In the genomic region with DNA sequence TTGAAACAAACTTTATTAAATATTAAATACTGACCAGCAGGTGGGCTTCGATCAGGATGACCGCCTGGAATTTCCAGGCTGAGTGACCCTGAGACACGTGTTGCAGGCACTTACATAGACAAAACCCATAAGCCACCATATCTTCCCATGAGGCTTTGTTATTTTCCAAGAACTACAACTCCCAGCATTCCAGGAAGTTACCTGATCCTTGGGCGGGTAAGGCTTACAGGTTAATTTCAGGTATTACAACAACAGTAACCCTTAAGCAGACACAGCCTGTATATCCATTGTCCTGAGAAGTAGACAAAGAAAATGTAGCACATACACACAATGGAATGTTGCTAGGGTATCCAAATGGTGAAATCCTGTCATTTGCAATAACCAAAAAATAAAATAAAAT, we compare ENCODE assay signal across 27 mouse cellular contexts. TPM values are rescaled to one million over a fixed set of nuclear protein-coding genes. Genes with fewer than 3 reads are reported as not detected.
DNase-seq lines count a peak whose midpoint lies in the region; ATAC-seq and TF ChIP-seq lines count a peak whose summit lies in the region.
"Had no signal": no experiment of that assay in that cellular context is flagged by ENCODE, and none has a peak within 500 bp of the region (broad histone marks: within the 10 kb centered on the region; RNA-seq: fewer than 3 reads in every experiment).

No protein-coding gene starts in this region.

- TF ChIP-seq EP300 in lung, postnatal 0 days (IDR thresholded peaks at IDR 0.05): no peak
- TF ChIP-seq EP300 in stomach, postnatal 0 days (optimal IDR thresholded peaks at IDR 0.05): no peak
- no peak for TF ChIP-seq EP300 in liver, postnatal 0 days (IDR thresholded peaks at IDR 0.05; ENCODE audit: low read depth)

- no peak overlapping the region for H3K9ac ChIP-seq in lung, postnatal 0 days (replicated peaks; ENCODE audit: low read depth)
- no peak overlapping the region for H3K9ac ChIP-seq in intestine, embryonic 15.5 days
- no peak overlapping the region for H3K9ac ChIP-seq in stomach, postnatal 0 days (ENCODE audit: low read length)
- no peak overlapping the region for H3K9ac ChIP-seq in liver, postnatal 0 days (replicated peaks)
- H3K9ac ChIP-seq: embryonic facial prominence, embryonic 12.5 days; forebrain, embryonic 13.5 days; hindbrain, embryonic 13.5 days had no signal

- TF ChIP-seq POLR2A in lung, adult 2 months (IDR thresholded peaks at IDR 0.05; ENCODE audit: borderline replicate concordance, extremely low read depth, low read depth, low read length): no peak
- TF ChIP-seq POLR2A in thymus, adult 2 months (IDR thresholded peaks at IDR 0.05; ENCODE audit: control insufficient read depth, extremely low read depth, insufficient read depth, low read length, poor library complexity): no peak

- H3K4me3 ChIP-seq in lung, postnatal 0 days (ENCODE audit: low read depth, low read length): no peak overlapping the region
- H3K4me3 ChIP-seq in lung, adult 2 months (replicated peaks; ENCODE audit: extremely low read depth, low read depth, low read length): no peak overlapping the region
- H3K4me3 ChIP-seq in intestine, embryonic 15.5 days (replicated peaks): no peak overlapping the region
- H3K4me3 ChIP-seq in stomach, postnatal 0 days (ENCODE audit: low read depth, low read length): no peak overlapping the region
- H3K4me3 ChIP-seq in thymus, adult 2 months (ENCODE audit: control insufficient read depth, insufficient read depth, low read length): no peak overlapping the region
- no peak overlapping the region for H3K4me3 ChIP-seq in liver, postnatal 0 days (ENCODE audit: low read depth, low read length)
- H3K4me3 ChIP-seq: embryonic facial prominence, embryonic 12.5 days; erythroblast, embryonic 14.5 days; forebrain, embryonic 13.5 days; gastrocnemius, adult 2 months; hindbrain, embryonic 10.5 days; hindbrain, embryonic 13.5 days had no signal

- no peak for TF ChIP-seq CTCF in lung, postnatal 0 days (IDR thresholded peaks at IDR 0.05)
- no peak for TF ChIP-seq CTCF in lung, adult 2 months (IDR thresholded peaks at IDR 0.05; ENCODE audit: insufficient read depth, low read length)
- no peak for TF ChIP-seq CTCF in stomach, postnatal 0 days (IDR thresholded peaks at IDR 0.05; ENCODE audit: low read depth)
- TF ChIP-seq CTCF in thymus, adult 2 months (IDR thresholded peaks at IDR 0.05; ENCODE audit: borderline replicate concordance, control insufficient read depth, extremely low read depth, insufficient read depth, low read length, poor library complexity): no peak
- no peak for TF ChIP-seq CTCF in liver, postnatal 0 days (IDR thresholded peaks at IDR 0.05; ENCODE audit: low read depth)

- H3K9me3 ChIP-seq in lung, postnatal 0 days (ENCODE audit: low read length): no peaks in the 10 kb centered on the region
- H3K9me3 ChIP-seq in intestine, embryonic 15.5 days: no peaks in the 10 kb centered on the region
- no peaks in the 10 kb centered on the region for H3K9me3 ChIP-seq in stomach, postnatal 0 days (ENCODE audit: control insufficient read depth, low read length)
- no peaks in the 10 kb centered on the region for H3K9me3 ChIP-seq in liver, postnatal 0 days (ENCODE audit: low read length)
- H3K9me3 ChIP-seq: embryonic facial prominence, embryonic 12.5 days; forebrain, embryonic 13.5 days; hindbrain, embryonic 10.5 days; hindbrain, embryonic 13.5 days had no signal

- no peak overlapping the region for H3K4me2 ChIP-seq in lung, postnatal 0 days (replicated peaks; ENCODE audit: low read depth, low read length)
- no peak overlapping the region for H3K4me2 ChIP-seq in intestine, embryonic 15.5 days (replicated peaks)
- H3K4me2 ChIP-seq in stomach, postnatal 0 days (replicated peaks; ENCODE audit: low read depth): no peak overlapping the region
- no peak overlapping the region for H3K4me2 ChIP-seq in liver, postnatal 0 days (ENCODE audit: low read depth, low read length)
- H3K4me2 ChIP-seq: embryonic facial prominence, embryonic 12.5 days; forebrain, embryonic 13.5 days; heart, embryonic 11.5 days; hindbrain, embryonic 13.5 days had no signal

- ATAC-seq in lung, postnatal 0 days: peak; percentile 32; the same call in 1 of the 2 replicates
- peak; percentile 73 for ATAC-seq in intestine, embryonic 15.5 days
- 0 out of 2 replicates have a peak, but pooled peaks have one; percentile 38 for ATAC-seq in stomach, postnatal 0 days (ENCODE audit: low FRiP score, low TSS enrichment)
- ATAC-seq in liver, postnatal 0 days: no peak
- ATAC-seq: activated CD4-positive, CD25-positive, alpha-beta regulatory T cell, adult 4 months; CD4-positive, CD25-positive, alpha-beta regulatory T cell, adult 4 months; forebrain, embryonic 13.5 days; forebrain, embryonic 16.5 days; hindbrain, embryonic 16.5 days; Patski had no signal

- H3K36me3 ChIP-seq in lung, postnatal 0 days (ENCODE audit: insufficient read depth, low read length): no peaks in the 10 kb centered on the region
- H3K36me3 ChIP-seq in intestine, embryonic 15.5 days: no peaks in the 10 kb centered on the region
- H3K36me3 ChIP-seq in stomach, postnatal 0 days (ENCODE audit: control insufficient read depth, insufficient read depth, low read length): no peaks in the 10 kb centered on the region
- H3K36me3 ChIP-seq in thymus, adult 2 months (ENCODE audit: control insufficient read depth, insufficient read depth, low read length): no peaks in the 10 kb centered on the region
- H3K36me3 ChIP-seq in liver, postnatal 0 days (replicated peaks; ENCODE audit: insufficient read depth, low read length): no peaks in the 10 kb centered on the region
- H3K36me3 ChIP-seq: embryonic facial prominence, embryonic 12.5 days; hindbrain, embryonic 10.5 days; hindbrain, embryonic 13.5 days had no signal

- peak; percentile 10 for DNase-seq in lung, postnatal 0 days (ENCODE audit: low spot score)
- DNase-seq in lung, adult 2 months: no peak
- peak; percentile 50 for DNase-seq in R1 (ENCODE audit: low read depth, low spot score)
- no peak for DNase-seq in stomach, postnatal 0 days (ENCODE audit: low spot score)
- DNase-seq in thymus, adult 2 months: no peak
- no peak for DNase-seq in urinary bladder, adult 2 months (ENCODE audit: low spot score)
- no peak for DNase-seq in liver, postnatal 0 days
- DNase-seq: adrenal gland, adult 8-10 months; adrenal gland, postnatal 25 days; cerebellum, adult 18-20 months; cerebellum, adult 9-10 months; cerebellum, postnatal 14 days; gastrocnemius, adult 2 months; gastrocnemius, postnatal 14 days; heart, adult 11 months had no signal

- H3K27me3 ChIP-seq in lung, postnatal 0 days (replicated peaks; ENCODE audit: insufficient read depth, low read length): no peaks in the 10 kb centered on the region
- no peaks in the 10 kb centered on the region for H3K27me3 ChIP-seq in intestine, embryonic 15.5 days (replicated peaks)
- H3K27me3 ChIP-seq in stomach, postnatal 0 days (ENCODE audit: control insufficient read depth, insufficient read depth, low read length): no peaks in the 10 kb centered on the region
- no peaks in the 10 kb centered on the region for H3K27me3 ChIP-seq in thymus, adult 2 months (ENCODE audit: control insufficient read depth, insufficient read depth, low read length)
- no peaks in the 10 kb centered on the region for H3K27me3 ChIP-seq in liver, postnatal 0 days (ENCODE audit: insufficient read depth, low read length)
- H3K27me3 ChIP-seq: embryonic facial prominence, embryonic 12.5 days; forebrain, embryonic 13.5 days; hindbrain, embryonic 13.5 days; Patski had no signal

- WGBS in lung, postnatal 0 days: 52% methylated on average over 4 of the region's 4 CpGs
- WGBS in lung, adult 2 months: 70% methylated on average over 4 of the region's 4 CpGs
- WGBS in intestine, embryonic 15.5 days: 51% methylated on average over 4 of the region's 4 CpGs
- WGBS in stomach, postnatal 0 days: 61% methylated on average over 4 of the region's 4 CpGs
- WGBS in thymus, adult 2 months: 96% methylated on average over 4 of the region's 4 CpGs
- 56% methylated on average over 4 of the region's 4 CpGs for WGBS in liver, postnatal 0 days (ENCODE audit: insufficient replicate concordance)

- H3K4me1 ChIP-seq in lung, postnatal 0 days (ENCODE audit: insufficient read depth, low read depth, low read length): no peaks in the 10 kb centered on the region
- H3K4me1 ChIP-seq in lung, adult 2 months (ENCODE audit: control insufficient read depth, insufficient read depth, low read length): no peaks in the 10 kb centered on the region
- no peaks in the 10 kb centered on the region for H3K4me1 ChIP-seq in intestine, embryonic 15.5 days (replicated peaks)
- H3K4me1 ChIP-seq in stomach, postnatal 0 days (replicated peaks; ENCODE audit: control insufficient read depth, insufficient read depth): no peaks in the 10 kb centered on the region
- no peaks in the 10 kb centered on the region for H3K4me1 ChIP-seq in thymus, adult 2 months (replicated peaks; ENCODE audit: control insufficient read depth, insufficient read depth, low read length)
- H3K4me1 ChIP-seq in liver, postnatal 0 days (ENCODE audit: insufficient read depth): no peaks in the 10 kb centered on the region
- H3K4me1 ChIP-seq: embryonic facial prominence, embryonic 12.5 days; forebrain, embryonic 13.5 days; hindbrain, embryonic 10.5 days; hindbrain, embryonic 13.5 days had no signal

- no peak overlapping the region for H3K27ac ChIP-seq in lung, postnatal 0 days (ENCODE audit: low read length)
- no peak overlapping the region for H3K27ac ChIP-seq in intestine, embryonic 15.5 days
- H3K27ac ChIP-seq in stomach, postnatal 0 days (replicated peaks): no peak overlapping the region
- H3K27ac ChIP-seq in thymus, adult 2 months (ENCODE audit: control insufficient read depth, insufficient read depth, low read length): no peak overlapping the region
- no peak overlapping the region for H3K27ac ChIP-seq in liver, postnatal 0 days (ENCODE audit: low read depth)
- H3K27ac ChIP-seq: embryonic facial prominence, embryonic 12.5 days; forebrain, embryonic 13.5 days; gastrocnemius, adult 2 months; hindbrain, embryonic 10.5 days; hindbrain, embryonic 13.5 days had no signal

RNA-seq across cellular contexts. Expression of a gene that starts 6.1 kb away (rescaled TPM):
- polyA plus RNA-seq in lung, postnatal 0 days (2015; fragmentation: Nextera tagmentation; extraction: Ambion mirVana): 576 and 678 TPM in 2 replicates
- polyA plus RNA-seq in lung, adult 2 months (2012; rRNA removed): 299 and 343 TPM in 2 replicates
- 996 and 1,065 TPM in 2 replicates for polyA plus RNA-seq in intestine, embryonic 15.5 days (2015; fragmentation: Nextera tagmentation; extraction: Ambion mirVana)
- 1,050 and 1,122 TPM in 2 replicates for polyA plus RNA-seq in stomach, postnatal 0 days (2015; fragmentation: Nextera tagmentation; extraction: Ambion mirVana)
- 920 and 977 TPM in 2 replicates for polyA plus RNA-seq in thymus, adult 2 months (2012; rRNA removed)
- 445 and 526 TPM in 2 replicates for polyA plus RNA-seq in urinary bladder, adult 2 months (2012; rRNA removed)
- polyA plus RNA-seq in liver, postnatal 0 days (2015; fragmentation: Nextera tagmentation; extraction: Ambion mirVana): 703 and 719 TPM in 2 replicates

RNA-seq across cellular contexts. Expression of a gene that starts 45.9 kb away (rescaled TPM):
- 2.1 and 2.6 TPM in 2 replicates for polyA plus RNA-seq in lung, postnatal 0 days (2015; fragmentation: Nextera tagmentation; extraction: Ambion mirVana)
- polyA plus RNA-seq in lung, adult 2 months (2012; rRNA removed): 3.1 and 3.4 TPM in 2 replicates
- 2.9 and 4.2 TPM in 2 replicates for polyA plus RNA-seq in intestine, embryonic 15.5 days (2015; fragmentation: Nextera tagmentation; extraction: Ambion mirVana)
- polyA plus RNA-seq in stomach, postnatal 0 days (2015; fragmentation: Nextera tagmentation; extraction: Ambion mirVana): 1.4 and 1.6 TPM in 2 replicates
- polyA plus RNA-seq in thymus, adult 2 months (2012; rRNA removed): 1.6 and 2.2 TPM in 2 replicates
- 3.6 and 4.1 TPM in 2 replicates for polyA plus RNA-seq in urinary bladder, adult 2 months (2012; rRNA removed)
- 0.41 and 0.69 TPM in 2 replicates for polyA plus RNA-seq in liver, postnatal 0 days (2015; fragmentation: Nextera tagmentation; extraction: Ambion mirVana)
- polyA plus RNA-seq: erythroblast, embryonic 14.5 days had no signal

Comparison
In these comparisons a context has a peak if more than half of its experiments do, and no peak if none do; other contexts are left out.
1. DNase-seq: peak in lung, postnatal 0 days (single experiment) and R1 (single experiment); none in lung, adult 2 months (single experiment), stomach, postnatal 0 days (single experiment), thymus, adult 2 months (single experiment), urinary bladder, adult 2 months (single experiment) and liver, postnatal 0 days (single experiment).